Mouse (Mus musculus): Measurements from ENCODE around the gene Slitrk5. TPM values are rescaled to one million over a fixed set of nuclear protein-coding genes. Genes with fewer than 3 reads are reported as not detected.
"Not testable (repeated sequence)": the region's sequence is repeated elsewhere in the genome, so short reads cannot be mapped to it uniquely, and the experiment has no call there.

Slitrk5 gene
- not detected for polyA plus RNA-seq (2017; shearing (Covaris generic))

- ATAC-seq, result peak; percentile 28
Observed at GRCm38 (mm10) chr14:111674664-111675147, at the start of gene Slitrk5. Slitrk5 (plus strand) TSS chr14:111675097.

GRCm38 (mm10) chr14:111672942-111673341 lies 2.0 kb upstream of the Slitrk5 start:
- no peak for ATAC-seq

GRCm38 (mm10) chr14:111675211-111676165 lies 591 bp downstream of the Slitrk5 start:
- no peak for ATAC-seq

GRCm38 (mm10) chr14:111676166-111676581 lies 1.3 kb downstream of the Slitrk5 start:
- ATAC-seq, result no peak

GRCm38 (mm10) chr14:111676851-111677291 lies 2.0 kb downstream of the Slitrk5 start:
- no peak for ATAC-seq

GRCm38 (mm10) chr14:111677361-111678070 lies 2.6 kb downstream of the Slitrk5 start:
- ATAC-seq, result no peak

- ATAC-seq, result no peak
Observed at GRCm38 (mm10) chr14:111680271-111680670, 5.4 kb downstream of the Slitrk5 start.

- ATAC-seq, result no peak
Observed at GRCm38 (mm10) chr14:111681092-111681708, 6.3 kb downstream of the Slitrk5 start.

GRCm38 (mm10) chr14:111681773-111682172 lies 6.9 kb downstream of the Slitrk5 start:
- no peak for ATAC-seq

- ATAC-seq, result no peak
Observed at GRCm38 (mm10) chr14:111683543-111683942, 8.6 kb downstream of the Slitrk5 start.

GRCm38 (mm10) chr14:111690139-111690538 lies 15.2 kb downstream of the Slitrk5 start:
- not testable (repeated sequence) for ATAC-seq

- ATAC-seq, result no peak
Observed at GRCm38 (mm10) chr14:111729833-111730232, 54.9 kb downstream of the Slitrk5 start.

All from inflammation-experienced regulatory T-cells, adult 6 months (primary cell).